Mouse (Mus musculus) CD4-positive helper T cell, adult 2 months (primary cell): ENCODE measurements around the gene Ghrh.
"Not testable (repeated sequence)": the region's sequence is repeated elsewhere in the genome, so short reads cannot be mapped to it uniquely, and the experiment has no call there.

Experiments used
- DNase-seq: peaks from one replicate; pipeline ENCODE4 v3.0.0-alpha.2; 2012; ENCODE audit warnings: low read depth, missing footprints, low spot score

Gene Ghrh

DNA sequence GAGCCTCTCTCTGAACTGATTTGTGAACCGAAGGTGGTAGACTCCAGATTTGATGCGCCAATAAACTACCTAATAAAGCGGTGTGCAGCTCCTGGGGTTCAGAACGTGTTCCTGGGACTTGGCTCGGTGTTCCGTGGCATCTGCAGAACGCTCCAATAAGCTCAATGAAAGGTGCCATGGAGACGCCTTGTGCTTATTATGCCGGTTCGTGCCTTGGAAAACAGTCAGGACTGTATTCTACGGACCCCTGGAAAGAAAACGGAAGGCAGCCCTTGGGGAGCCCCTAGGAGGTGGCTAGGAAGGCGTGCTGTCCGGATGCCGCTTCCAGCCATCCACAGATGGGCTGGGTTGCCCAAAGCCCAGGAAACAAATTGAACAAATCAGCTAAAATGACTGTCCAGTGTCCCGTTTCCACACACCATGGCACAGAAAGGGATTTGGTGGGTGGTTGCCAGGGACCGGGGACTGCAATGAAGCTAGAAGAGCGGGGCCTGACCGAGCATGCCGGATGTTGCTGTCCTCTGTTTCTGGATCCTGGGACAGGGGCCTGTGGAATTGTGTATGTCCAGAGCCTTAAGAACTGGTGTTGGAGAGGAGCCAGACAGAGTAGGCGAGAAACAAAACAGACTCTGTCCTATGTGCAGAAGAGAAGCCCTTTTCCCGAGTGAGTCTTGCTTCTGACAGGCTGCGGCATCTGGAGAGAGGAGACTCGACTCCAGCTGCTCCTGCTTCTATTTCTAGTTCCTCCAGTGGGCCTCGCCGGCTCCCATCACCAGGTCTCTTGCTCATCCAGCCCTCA lies at the start of gene Ghrh:
Gene Ghrh (minus strand): TSS at position 146 of the 799 bp plus-strand sequence.
- DNase-seq = no peak

DNA sequence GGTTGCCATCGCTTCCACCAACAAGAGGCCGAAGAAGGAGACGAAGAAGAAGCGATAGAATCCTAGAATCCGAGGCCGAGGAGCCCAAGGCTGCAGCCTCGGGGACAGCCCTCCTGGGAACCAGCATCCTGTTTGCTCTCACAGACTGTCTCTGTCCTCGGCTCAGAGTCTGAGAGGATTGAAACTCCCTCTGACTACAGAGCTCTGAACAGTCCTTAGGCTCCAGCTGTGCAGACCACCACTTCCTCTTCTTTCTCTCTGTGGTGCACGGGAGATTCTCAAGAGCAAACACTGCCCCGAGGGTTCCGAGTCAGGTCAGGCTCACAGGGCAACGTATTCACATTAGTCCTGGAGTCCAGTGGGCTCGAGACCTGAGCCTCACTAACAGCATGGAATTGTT lies 48.7 kb upstream of the Ghrh start:
- DNase-seq = no peak

DNA sequence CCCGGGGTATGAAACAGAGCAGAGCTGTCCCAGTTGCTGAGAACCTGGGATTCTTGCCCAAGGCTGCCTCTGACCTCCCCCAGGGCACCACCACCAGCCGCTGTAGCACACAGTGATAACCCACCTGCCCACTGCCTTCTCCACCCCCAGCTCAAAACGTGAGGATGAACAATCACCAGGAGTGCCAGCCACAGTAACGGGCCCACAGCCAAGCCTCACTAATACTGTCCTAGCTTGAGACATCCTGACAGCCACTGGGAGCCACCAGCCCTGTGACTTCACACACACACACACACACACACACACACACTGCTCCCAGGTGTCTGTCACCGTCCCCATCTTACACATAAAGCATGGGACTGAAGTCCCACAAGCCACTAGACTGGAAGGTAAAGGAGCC lies 48.1 kb upstream of the Ghrh start:
- DNase-seq = no peak

DNA sequence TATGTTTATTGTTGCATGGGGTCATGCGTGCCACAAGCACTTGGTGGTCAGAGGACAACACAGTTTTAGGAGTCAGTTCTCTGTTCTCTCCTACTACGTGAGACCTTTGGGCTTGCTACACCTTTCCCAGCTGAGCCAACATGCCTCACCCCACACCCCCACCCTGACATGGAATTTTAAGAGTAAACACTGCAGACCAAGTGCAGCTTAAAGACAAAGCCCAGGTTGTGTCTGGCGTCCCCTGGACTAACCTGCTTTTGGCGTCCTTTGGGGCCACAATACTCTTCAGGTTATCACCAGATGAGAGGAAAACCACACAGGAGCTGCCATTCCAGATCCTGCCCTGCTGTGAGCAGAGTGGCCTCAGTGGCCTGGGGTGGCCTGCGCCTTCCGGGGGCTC lies 47.6 kb upstream of the Ghrh start:
- no peak for DNase-seq

DNA sequence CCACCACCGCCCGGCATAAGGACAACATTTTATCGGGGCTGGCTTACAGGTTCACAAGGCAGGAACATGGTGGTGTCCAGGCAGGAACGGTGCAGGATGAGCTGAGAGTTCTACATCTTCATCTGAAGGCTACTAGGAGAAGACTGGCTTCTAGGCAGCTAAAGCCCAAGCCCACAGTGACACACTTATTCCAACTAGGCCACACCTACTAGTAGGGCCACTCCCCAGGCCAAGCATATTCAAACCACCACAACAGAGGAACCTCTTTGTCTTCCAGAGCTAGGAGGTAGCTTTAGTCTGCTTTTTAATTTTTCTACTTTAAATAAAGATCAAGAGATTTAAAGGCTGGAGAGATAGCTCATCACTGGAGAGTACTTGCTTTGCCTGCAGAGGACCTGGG lies 46.2 kb upstream of the Ghrh start:
- no peak for DNase-seq

DNA sequence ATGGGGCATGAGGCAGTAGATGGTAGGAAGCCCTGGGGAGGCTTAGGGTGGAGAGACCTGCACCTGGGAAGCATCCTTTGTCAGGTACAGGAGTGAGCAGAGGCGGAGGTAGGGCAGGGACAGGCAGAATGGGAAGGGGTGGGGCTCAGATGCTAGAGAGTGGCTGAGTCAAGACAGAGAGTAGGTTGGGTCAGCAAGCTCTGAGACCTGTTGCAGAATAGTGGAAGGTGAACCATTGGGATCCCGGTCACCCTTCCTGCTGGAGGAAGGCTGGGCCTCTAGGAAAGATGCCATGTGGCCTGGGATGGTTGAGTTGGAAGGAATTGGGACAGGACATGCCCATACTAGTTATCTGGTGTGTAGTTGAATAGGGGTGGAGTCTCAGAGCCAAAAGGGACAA lies 45.0 kb upstream of the Ghrh start:
- DNase-seq = no peak

DNA sequence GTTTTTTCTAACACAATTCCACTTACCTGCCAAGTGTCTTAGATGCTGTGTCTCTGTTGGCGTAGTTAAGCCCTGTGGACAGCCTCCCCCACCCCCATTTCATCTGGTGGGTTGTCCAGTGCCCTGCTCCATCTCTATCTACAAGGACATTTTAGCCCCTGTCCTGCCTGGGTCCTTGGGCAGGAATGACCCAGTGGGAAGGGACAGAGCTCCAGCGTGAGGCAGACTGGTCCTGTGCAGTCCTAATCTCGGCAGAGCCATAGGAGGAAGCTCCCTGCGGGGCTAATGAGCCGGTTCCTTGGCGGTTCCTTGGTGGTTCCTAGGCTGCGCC lies 42.2 kb upstream of the Ghrh start:
- DNase-seq = no peak

DNA sequence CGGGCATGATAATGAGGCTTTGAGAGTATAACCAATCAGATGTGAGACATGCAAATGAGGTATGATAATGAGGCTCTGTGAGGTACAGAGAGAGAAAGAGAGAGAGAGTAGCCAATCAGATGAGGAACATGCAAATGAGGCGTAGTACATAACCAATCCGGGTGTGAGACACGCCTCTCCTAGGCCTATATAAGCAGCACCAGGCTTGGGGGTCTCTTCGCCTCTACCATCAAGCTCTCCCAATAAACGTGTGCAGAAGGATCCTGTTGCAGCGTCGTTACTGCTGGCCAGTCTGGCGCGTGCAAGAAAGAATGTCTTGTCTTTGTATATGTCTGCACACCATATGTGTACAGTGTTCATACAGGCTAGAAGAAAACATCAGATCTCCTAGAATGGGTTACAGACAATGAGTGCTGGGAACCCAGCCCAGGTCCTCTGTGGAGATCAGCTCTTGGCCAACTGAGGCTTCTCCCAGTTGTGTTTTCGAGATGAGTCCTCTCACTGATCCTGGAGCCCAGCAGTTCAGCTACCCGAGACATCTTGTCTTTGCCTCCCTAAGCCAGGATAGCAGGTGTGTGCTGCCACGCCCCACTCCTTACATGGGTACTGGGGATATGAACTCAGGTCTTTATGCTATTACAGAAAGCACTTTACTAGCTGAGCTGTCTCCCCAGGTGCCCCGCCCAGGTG lies 41.7 kb upstream of the Ghrh start:
- not testable (repeated sequence) for DNase-seq

DNA sequence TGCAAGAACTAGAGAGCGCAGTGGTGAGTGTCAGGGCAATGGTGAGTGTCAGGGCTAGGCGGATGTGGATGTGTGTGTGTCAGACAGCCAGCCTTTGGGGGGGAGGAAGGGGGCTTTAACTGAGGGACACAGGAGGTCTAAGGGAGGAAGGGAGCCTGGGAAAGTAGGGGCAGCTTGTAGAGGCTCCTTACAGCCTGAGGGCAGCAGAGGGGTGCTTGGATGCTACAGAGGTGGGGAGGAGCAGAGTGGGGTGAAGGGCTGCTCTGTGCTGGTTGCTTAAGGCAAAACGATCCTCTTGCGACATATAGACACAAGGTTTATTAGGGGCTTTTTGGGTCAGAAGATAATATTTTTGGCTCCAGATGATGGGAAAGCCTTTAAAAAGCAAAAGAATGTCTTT lies 37.5 kb upstream of the Ghrh start:
- DNase-seq = no peak

DNA sequence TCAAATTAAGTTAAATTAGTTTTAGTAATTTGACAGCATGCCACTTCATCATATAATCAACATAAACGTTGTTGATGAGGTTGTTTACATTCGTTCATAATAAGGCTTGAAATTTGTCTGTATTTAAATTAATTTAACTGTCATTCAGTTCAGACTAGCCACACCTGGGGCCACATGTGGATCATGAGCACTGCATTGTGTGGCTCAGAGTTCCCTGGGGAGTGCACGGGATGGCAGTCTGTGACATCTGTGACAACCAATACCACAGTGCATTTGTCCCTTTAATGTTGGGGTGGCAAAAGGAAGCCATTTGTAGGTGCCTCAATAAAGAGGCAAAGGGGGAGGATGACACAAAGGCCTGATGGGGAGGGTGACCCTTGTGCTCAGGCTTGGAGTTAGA lies 29.7 kb upstream of the Ghrh start:
- no peak for DNase-seq

DNA sequence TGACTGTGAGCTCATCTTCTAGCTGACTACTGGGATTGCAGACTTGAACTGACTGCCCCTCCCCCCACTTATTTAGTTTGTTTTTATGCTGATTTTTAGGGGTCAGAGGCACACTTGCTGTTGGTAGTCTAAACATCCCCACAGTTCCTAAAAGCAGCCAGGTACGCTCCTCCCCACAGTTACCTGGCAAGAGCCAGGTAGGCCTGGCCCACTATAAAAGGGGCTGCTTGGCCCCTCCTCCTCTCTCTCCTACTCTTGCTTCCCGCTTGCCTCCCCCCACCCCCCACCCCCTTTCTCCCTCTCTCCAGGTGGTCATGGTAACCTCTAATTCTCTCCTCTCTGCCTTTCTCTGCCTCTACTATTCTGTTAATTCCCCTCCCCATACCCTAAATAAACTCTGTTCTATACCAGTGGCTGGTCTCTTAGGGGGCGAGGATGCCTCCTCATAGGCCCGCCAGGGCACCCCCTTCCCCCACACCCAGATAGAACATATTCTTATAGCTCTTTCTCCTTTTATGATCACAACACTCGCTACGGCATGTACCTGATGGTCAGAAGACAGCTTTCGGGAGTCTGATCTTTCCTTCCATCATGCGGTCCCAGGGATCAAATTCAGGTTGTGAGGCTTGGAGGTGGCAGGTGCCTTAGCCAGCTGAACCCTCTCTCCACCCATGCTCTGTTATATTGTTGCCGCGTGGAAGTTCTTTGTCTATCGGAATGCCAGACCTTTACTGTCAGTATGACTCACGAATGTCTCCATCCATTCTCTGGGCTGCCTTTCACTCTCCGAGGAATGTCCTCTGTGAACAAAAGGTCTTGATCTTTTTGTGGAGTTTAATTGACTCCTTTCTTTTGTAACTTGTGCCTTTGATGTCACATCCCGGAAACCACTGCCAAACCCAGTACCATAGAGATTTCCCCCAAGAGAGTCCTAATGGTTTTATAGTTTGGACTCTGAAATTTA lies 28.8 kb upstream of the Ghrh start:
- DNase-seq = no peak

DNA sequence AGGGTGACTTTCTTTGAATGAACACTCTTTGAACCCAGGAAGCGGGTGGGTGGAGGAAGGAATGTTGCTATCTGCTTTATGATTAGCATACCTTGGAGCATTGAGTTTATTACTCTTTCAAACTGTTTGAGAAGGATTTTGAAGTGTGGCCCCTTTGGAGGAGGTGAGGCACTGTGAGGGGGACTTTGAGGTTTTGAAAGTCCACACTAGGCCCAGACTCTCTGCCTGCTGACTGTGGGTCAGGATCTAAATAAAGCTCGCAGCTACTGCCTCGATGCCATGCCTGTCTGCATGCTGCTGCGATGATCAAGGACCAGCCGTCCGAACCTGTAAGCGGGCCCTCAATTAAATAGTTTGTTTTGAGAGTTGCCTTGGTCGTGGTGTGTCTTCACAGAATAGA lies 27.7 kb upstream of the Ghrh start:
- no peak for DNase-seq

DNA sequence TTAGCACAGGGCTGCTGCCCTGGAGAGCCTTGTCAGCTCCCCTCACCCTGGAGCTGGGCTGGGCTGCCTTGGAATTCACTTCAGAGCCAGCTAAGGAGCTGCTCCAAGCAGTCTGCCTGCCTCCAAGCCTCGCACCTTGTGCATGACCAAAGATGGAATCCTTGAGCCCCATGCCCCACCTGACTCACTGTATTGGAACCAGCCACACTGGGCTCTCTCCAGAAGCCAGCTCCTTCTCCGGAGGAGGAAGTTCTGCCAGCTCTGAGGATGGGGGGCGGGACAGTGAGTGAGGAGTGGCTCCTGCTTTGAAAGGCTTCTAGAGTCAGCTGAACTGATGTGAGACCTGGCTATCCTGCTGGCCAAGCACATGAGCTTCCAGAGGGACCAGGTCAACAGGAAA lies 26.4 kb upstream of the Ghrh start:
- DNase-seq = no peak

DNA sequence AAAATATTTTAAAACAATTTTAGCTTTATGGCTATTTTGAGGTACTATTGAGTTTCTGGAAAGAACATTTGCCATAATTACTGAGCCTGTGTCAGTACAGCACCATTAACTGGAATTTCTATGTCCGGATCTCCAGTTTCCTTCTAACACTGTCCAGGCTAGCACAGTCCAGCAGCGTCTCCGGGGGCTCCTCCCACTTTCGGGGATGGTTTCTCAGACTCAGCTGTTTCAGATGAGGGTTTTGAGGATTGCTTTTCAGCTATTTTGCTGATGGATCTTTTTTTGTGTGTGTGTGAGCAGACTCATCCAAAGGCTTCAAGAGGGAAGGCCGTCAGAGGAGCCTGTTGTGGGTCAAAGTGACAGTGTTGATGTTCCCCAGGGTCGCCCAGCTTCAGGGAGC lies 24.4 kb upstream of the Ghrh start:
- DNase-seq = no peak

DNA sequence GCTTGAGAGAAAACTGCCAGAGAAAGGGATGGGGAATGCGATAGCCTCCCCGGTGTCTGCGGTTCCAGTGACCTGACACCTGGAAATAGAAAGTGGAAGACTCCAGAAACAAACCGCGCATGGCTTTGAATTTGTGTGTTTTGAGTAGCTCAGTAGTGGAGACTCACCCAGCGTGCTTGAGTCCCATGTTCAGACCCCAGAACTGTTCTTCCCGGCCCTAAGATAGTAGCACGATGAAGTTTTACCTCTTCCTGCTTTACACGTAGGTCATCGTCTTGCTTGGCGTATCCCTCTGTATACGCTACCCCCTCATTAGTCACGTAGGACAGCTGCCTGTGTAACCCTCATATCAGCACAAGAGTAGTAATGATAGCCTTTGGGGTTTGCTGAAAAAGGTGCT lies 20.7 kb upstream of the Ghrh start:
- no peak for DNase-seq

DNA sequence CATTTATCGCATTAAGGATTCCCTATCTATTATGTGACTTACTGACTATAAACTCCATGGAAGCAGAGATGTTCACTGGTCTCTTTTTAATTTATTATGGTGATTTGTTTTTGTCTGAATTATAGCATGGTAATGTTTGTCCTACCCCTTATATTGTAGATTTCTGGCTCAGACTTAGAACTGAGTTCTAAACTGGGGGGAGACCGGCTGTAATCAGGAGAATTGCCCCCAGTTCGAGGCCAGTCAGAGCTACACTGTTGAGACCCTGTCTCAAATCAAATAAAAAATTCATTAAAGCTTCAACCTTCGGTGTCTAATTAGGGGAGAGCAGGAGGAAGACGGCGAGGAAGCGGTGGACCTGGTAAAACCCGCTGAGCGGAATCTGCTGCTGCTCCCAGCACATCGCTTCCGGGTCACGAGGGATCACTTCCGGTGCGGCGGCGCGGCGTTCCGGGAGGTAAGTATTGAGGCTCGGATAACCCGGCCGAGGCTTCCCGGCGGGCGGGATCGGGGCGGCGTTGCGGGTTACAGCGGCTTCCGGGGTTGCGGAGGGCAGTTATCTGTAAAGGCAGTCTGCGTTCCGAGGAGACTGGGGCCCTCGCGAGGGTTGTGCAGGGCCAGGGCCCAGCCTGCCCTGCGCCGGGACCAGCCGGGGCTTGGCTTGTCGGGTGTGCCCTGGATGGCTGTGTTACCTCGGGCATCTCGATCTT lies 20.0 kb upstream of the Ghrh start, which contains the start of gene Manbal:
Gene Manbal (plus strand): TSS at position 411 of the 710 bp plus-strand sequence.
- peak; percentile 95 for DNase-seq

DNA sequence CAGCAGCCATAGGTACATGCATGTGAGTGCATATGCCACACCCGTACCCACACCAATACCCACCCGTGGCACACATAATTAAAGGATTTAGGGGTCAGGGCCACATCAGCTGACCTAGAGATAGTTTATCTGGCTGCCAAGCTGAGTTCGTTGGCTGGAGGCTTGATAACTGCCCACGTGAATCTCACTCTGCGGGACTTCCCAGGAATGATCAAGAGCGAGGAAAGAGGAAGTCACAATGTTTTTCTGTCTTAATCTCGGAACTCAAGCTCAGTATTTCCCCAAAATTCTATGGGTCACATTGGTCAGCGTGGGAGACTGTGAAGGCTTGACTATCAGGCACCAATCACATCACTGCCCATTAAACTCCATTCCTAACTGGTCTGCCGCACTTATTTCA lies 19.5 kb upstream of the Ghrh start:
- no peak for DNase-seq

DNA sequence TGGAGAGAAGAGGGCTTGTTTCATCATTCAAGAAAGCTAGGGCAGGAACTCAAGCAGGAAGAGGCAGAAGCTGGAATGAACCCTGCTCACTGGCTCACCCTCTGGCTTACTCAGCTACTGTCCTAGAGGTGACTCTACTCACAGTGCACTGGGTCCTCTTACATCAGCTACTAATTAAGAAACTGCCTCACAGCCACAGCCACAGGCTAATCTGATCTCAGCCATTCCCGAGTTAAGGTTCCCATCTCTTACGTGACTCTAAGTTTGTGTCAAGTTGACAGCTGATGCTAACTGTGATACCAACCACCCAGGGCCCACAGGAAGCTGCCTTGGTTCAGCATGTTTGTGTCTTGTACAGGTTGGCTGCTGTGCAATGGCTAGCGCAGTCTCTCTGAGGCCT lies 15.7 kb upstream of the Ghrh start:
- peak; percentile 42 for DNase-seq

DNA sequence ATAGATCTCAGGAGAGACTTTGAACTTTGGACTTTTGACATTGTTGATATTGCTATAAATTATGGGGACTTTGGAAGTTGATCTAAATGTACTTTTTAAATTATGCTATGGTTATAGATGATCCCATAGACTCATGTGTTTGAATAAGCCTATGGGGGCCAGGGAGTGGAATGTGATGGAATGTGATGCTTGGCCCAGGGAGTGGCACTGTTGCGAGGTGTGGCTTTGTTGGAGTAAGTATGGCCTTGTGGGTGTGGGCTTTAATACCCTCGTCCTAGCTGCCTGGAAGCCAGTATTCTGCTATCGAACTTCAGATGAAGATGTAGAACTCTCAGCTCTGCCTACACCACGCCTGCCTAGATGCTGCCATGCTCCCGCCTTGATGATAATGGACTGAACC lies 12.7 kb upstream of the Ghrh start:
- no peak for DNase-seq

DNA sequence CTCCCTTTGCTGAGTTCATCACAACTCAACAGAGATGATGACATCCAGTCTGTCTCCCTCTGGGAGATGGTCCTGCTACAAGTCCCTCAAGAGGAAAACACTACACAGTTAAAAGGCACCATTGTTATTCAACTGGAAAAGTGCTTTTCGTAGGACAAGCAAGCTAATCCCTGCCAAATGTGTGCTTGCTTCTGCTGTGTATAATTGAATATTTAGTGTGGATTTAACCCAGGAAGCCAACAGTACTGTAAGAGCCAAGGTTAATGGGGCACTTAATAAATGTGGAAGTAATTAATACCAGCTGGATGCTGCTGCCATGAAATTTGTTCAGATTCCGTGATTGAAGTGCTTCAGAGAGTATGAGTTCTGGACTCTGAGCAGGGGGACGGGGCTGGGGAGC lies 6.8 kb upstream of the Ghrh start:
- DNase-seq = no peak

DNA sequence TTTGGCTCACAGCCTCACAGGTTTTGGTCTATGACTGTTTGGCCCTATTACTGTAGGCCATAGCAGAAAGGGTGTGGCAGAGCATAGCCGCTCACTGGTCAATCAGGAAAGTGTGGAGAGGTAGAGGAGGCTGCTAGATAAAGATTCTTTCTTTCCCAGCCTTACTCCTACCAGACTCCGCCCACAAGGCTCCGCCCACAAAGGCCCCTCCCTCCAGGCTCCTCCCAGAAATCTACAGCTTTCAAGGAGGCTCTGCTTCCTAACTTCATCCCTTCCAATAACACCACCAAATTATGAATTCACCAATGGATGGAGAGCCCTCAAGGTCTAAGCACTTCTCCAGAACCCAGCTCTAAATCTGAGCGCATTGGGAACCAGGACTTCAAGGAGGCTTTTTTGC lies 5.9 kb upstream of the Ghrh start:
- DNase-seq = no peak
